Mouse (Mus musculus) G1E-ER4 (cell line): ENCODE data around the gene Ppa1. TPM values are rescaled to one million over a fixed set of nuclear protein-coding genes. Genes with fewer than 3 reads are reported as not detected.

Experiments
- GATA1 ChIP-seq: IDR thresholded peaks from one replicate; pipeline ENCODE4 v1.8.0; 2012; ENCODE audit warnings: low read length, inconsistent platforms
- polyA plus RNA-seq: library from polyadenylated mRNA; stranded (reverse); fragments of >175 nt; gene quantifications from 2 replicates; pipeline ENCODE4 v1.2.3, GENCODE M21; 2012

Ppa1 gene
- polyA plus RNA-seq, 1 experiment = 37.7 TPM

DNA sequence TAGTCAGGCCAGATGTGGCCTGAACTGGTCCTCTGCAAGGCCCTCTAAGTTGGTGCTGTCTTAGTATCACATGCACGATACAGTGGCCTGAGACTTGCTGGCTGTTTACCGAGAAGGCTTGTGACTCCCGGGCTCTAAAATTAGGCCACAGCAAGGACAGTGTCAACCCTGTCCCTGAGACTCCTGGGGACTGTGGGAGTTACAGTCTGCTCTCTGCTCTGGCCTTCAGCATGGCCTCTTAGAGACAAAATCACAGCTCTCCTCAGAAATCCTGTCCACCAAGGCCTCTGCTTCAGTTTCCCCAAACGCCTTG lies 20.5 kb upstream of the Ppa1 start:
- TF ChIP-seq GATA1 = no peak

DNA sequence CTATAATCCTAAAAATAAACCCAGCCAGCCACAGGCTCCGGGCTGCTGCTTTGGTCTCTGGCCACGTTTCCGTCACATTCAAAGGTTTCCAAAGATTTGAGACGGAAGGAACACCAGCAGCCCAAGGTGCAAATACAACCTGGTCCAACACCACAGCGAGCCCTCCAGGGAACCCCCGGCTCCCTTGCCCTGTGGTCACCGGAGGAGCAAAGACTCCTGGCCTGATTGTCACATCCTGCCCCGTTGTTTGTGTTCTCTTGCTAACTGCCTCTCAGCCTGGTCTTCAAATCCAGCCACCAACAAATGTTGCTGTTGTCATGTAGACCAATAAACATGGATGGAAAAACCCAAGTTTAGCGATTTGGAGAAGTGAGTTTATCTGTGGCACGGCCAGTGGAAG lies 15.9 kb upstream of the Ppa1 start:
- TF ChIP-seq GATA1 = no peak

DNA sequence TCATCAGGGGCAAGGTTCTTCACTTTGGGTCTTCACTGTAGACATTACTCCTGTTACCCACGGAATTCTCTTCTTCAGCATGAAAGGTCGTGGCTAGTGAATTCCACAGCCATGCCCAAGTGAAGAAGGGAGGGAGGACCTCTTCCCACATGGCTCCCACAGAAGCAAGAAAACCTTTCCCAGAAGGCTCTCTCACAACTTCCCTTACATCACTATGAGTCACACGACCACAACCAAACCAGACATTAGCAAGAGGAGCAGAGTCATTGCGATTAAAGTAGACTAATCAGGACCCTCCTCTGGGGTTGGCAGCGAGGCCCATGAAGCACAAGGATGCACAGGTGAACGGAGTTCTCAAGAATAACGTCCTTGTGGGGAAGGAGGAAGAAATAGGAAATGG lies 11.3 kb upstream of the Ppa1 start:
- TF ChIP-seq GATA1 = no peak

DNA sequence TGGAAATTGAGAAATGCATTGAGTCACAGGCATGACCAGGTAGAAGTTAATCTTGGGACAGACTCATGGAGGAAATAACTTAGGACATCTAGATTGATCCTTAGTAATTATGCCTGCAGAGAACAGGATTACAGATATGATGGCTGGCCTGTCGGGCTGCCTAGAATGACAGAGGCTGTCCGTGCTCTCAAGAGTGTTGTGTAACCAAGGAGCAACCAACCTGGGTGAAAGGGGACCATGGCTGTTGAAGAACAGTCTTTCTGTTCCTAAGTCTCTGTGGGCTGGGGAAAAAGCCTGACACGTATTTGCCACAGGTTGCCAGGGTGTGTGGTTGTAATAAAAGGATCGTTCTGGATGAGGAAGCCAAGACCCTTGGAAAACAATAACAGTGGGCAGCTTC lies 8.0 kb upstream of the Ppa1 start:
- TF ChIP-seq GATA1 = no peak

DNA sequence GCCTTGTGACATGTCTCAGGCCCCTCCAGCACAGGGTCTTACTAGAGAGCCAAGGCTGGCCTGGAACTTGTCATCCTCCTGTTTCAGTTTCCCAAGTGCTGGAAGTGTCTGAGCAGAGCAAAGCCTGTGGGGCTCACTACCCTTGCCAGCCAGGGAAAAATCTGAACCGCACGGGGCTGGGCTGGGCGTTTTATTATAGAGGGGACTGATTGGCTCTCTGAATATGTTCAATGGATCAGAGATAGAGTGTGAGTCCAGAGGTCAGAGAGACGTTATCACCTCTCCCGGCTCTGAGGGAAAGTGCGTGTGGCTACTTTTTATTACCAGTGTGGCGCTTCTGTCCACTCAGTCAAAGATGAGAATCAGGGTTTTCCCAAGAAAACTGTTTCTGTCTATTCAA lies 1.8 kb upstream of the Ppa1 start:
- TF ChIP-seq GATA1 = no peak

DNA sequence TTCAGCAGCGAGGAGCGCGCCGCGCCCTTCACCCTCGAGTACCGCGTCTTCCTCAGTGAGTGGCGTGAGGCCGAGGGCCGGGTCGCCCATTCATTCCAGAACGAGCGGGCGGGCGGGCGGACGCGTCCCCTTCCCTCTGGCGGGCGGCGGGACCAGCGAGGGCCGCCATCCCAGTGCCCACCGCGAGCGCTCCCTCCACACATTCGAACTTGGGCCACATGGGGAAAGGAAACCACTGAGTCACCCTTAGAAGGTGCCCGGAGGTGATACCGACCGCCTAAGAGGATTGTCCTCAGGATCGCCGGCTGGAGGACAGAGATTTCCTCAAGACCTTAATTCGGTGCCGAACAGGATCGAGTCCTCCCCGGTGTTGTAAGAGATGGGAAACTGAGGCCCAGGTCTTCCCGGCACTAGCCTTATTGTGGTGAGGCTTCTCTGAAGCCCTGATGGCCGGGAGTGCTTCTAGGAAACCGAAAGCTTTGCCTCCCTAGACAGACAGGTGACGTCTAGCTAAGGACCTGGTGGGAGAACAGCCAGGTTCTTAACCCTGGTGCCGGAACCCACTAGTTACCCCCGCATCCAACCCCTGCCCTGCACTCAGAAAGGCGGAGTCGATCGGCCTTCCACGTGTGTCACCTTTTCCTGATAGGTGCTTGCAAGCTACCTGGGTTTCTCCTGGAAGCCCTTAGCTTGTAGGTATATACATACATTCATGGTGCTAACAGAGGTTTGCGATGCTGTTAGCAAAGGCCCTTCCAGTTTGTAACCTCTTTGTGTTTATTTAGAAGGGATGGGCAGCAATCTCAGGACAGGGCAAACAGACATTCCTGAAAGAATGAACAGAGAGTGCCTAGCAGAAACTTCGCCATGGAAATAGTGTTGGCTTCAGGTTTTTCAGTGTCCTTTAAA lies 639 bp downstream of the Ppa1 start:
- TF ChIP-seq GATA1 = no peak

DNA sequence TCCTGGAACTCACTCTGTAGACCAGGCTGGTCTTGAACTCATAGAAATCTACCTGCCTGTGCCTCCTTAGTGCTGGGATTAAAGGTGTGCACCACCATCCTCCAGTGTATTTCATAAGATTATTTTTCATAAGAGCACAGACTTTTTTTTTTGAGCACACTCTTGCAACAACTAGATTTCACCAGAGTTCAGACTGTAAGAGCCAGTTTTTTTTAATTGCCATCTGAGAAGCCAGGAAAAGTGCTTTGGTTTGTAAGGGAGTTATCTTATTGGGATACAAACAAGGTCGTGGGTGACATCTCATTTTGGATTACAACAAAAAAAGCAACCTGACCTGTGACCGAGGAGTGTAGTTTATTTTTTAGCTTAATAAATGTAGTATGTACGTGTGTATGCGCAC lies 5.8 kb downstream of the Ppa1 start:
- TF ChIP-seq GATA1 = no peak

DNA sequence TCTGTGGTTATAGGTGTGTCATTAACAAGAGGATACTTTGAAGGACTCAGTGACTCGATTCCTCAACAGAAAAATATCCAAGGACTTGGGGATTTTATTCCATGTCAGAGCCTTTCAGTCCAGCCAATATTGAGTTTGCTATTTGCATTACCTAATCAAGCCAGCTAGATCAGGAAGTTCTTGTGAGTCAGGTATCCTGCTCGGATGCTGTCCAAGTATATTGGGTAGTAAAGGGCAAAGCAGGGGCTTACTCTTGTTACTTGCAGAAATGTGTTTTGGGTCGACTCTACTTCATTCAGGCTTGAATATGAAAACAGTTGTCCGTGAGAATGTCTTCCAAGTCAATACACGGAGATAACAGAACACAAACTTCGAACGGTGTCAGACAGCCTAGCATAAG lies 6.3 kb downstream of the Ppa1 start:
- no peak for TF ChIP-seq GATA1

DNA sequence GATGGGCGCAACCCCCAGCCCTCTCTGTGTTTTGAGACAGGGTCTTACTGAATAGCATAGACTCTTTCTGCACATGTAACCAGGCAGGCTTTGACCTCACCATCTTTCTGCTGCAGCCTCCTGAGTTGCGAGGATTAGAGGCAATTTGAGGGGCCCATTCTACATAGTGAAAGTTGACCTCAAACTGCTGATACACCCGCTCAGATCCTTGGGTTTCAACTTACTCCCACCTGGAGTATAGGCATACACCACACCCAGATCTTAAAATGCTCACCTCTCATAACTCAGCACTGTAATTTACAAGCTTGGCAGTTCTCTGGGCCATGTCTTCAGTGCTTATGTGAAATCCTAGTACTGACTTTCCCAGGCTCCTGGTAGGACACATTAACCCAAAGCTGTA lies 6.8 kb downstream of the Ppa1 start:
- no peak for TF ChIP-seq GATA1

DNA sequence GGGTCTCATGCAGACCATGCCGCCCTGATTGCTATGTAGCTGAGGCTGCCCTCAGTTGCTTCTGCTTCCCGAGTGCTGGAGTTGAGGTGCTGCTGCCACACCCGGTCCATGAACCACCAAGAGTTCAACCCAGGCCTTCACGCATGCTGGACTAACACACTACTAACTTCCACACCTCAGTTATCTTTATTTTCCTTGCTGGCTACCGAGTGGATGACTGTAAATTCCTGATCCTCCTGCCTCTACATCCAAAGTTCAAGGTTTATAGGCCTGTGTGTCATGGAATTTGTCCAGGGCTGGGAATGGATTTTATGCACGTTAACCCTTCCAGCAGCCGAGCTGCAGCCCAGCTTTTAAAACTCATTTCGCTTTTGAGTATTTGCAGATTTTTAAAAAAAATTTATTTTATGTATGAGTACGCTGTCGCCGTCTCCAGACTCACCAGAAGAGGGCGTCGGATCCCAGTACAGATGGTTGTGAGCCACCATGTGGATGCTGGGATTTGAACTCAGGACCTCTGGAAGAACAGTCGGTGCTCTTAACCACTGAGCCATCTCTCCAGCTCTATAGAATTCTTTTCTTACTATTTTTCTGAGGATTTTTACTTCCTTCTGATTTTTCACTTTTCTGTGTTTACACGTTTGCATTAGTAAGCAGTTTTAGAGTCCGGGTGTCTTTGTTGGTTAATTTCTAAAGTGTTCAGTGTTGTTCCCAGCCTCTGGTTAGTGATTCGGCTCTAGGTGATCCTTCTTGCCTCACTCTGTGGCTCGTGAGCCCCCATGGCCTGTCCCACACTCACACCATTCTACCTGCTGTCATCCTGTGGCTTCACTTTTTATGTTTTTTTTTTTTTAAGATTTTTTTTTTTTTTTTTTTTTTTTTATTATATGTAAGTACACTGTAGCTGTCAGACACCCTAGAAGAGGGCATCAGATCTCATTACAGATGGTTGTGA lies 8.9 kb downstream of the Ppa1 start:
- no peak for TF ChIP-seq GATA1

DNA sequence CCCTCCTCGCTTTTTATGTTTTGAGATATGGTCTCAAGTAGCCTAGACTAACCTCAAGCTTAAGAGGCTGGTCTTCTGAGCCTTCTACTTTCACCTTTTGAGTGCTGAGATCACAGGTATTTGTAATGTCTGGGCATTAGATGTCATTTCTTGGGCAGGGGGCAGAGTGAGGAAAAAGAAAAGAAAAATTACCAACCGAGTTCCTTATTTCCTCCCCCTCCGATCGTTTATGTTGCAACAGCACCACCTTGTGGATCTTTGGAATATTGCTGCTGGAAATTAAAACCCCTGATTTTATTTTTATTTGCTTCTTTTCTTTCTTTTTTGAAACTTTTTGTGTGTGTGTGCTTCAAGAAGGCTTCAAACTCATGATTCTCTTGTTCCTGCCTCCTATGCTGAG lies 9.6 kb downstream of the Ppa1 start:
- TF ChIP-seq GATA1 = no peak

DNA sequence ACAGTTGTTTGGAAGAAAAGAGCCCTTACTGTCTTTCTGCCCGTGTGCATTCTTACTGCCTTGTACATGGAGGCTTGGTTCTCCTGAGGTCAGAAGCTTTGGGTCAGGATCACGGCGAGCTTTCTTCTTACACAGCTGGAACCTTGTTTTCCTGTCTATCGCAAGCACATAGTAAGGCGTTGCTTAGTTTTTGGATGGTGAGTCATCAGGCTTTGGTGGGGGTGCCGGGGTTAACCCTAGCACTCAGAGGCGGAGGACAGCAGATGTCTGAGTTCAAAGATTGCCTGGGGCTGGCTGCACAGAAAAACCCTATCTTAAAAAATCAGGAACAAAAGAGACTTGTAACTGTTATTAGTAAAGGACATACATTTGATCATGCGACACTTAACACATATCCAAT lies 13.5 kb downstream of the Ppa1 start:
- no peak for TF ChIP-seq GATA1

DNA sequence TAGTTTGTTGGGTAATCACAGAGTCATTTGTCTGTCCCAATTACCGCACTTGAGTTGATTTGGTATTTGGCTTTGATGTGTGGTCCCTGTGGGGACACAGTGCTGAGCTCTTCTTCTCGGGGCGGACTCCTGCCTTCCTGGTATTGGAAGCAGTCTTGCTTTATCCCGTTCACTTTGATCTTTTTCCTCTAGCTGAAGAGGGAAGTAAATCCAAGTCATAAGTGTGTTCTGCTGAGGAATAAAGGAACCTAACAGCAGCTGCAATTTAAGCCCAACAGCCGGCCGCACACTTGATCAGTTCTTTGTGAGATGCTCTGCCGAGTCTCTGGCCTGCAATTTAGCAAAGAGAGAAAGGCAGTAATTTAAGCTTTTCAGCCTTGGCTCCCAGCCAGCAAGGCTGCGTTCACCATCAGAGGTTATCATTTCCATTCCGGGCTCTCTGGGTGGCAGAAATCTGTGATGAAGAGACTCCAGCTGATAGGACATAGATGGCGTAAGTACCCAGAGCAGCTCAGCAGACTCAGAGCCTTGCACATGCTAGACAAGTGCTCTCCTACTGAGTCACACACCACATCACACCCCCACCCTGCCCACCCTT lies 14.1 kb downstream of the Ppa1 start:
- no peak for TF ChIP-seq GATA1

DNA sequence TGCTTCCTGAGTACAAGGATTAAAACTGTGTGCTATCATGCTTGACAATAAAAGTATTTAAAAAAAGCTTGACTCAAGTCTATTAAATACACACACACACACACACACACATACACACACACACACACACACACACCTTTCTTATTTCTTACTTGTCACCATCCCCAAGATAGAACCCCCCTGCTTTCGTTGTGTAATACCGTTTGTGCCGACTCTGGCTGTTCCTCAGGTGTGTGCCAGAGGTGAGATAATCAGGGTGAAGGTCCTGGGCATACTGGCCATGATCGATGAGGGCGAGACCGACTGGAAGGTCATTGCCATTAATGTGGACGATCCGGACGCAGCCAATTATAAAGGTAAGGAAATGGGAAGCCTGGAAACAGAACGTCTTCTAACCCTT lies 16.8 kb downstream of the Ppa1 start:
- TF ChIP-seq GATA1 = no peak

DNA sequence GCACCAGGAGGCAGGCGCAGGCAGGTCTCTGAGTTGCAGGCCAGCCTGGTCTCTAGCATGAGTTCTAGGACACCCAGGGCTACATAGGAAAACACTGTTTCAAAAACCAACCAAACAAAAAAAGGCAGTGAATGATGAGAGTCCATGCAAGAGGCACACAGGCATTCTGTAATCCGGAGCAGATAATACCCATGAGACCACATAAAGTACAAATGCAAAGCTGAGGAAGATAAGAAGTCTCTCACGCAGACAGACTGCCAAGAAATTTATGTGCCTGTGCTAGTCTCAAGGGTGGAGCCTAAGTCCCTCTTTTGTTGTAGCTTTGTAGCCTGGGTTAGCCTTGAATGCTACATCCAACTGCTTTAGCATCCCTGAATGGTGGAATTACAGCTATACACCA lies 17.3 kb downstream of the Ppa1 start:
- no peak for TF ChIP-seq GATA1

DNA sequence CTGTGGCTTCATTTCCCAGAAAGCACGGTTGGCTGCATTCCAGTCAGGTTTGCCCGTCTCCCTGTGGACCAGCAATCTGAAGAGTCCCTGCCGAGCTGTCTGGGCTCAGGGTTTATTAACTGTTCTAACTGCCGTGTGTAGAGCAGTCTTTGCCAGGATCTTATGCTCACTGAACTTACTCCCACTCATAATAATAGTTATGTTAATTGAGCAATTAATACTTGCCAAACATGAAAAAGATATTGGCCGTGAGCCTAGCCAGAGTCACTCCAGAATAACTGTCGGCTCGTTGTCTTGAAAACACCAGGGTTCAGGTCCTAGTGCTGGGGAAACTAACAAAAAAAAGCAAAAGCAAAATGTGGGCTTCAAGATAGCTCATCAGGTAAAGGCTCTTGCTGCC lies 20.9 kb downstream of the Ppa1 start:
- no peak for TF ChIP-seq GATA1
